Mouse (Mus musculus) T-cell, adult 2 months (primary cell): Measurements from ENCODE around the gene Stk33.

Experiments
- DNase-seq: peaks from one replicate; pipeline ENCODE4 v3.0.0; 2022; ENCODE audit warnings: low spot score

Gene Stk33

GRCm38 (mm10) chr7:109241313-109241712 is 197.6 kb downstream of the Stk33 start:
- no peak for DNase-seq

- no peak for DNase-seq
Measured at GRCm38 (mm10) chr7:109239346-109239745, 199.5 kb downstream of the Stk33 start.

- DNase-seq = no peak
Measured at GRCm38 (mm10) chr7:109238724-109239123, 200.2 kb downstream of the Stk33 start.

GRCm38 (mm10) chr7:109234882-109235640 is 203.8 kb downstream of the Stk33 start:
- DNase-seq = no peak

- no peak for DNase-seq
Measured at GRCm38 (mm10) chr7:109234476-109234875, 204.4 kb downstream of the Stk33 start.

- no peak for DNase-seq
Measured at GRCm38 (mm10) chr7:109231881-109232321, 207.0 kb downstream of the Stk33 start.

- no peak for DNase-seq
Measured at GRCm38 (mm10) chr7:109231307-109231706, 207.6 kb downstream of the Stk33 start.

GRCm38 (mm10) chr7:109230806-109231205 is 208.1 kb downstream of the Stk33 start:
- no peak for DNase-seq
